Mouse (Mus musculus) gastrocnemius, postnatal 36 days (tissue): ENCODE data around the gene Parp11. TPM values are rescaled to one million over a fixed set of nuclear protein-coding genes. Genes with fewer than 3 reads are reported as not detected.

Experiments used
- DNase-seq, 2 experiments: peaks; one replicate each; pipeline ENCODE4 v3.0.0; 2022
- intact Hi-C: fragments of 180-260 bp; cut with DNase I; formaldehyde crosslinking; loops from one replicate; pipeline ENCODE4 v1.15.1; 2025
- total RNA-seq, 2 experiments: library from RNA; stranded (reverse); gene quantifications; 2 replicates each; pipeline ENCODE4 v1.2.3; 2021

Parp11 gene
- total RNA-seq, 2 experiments from 2014 or later: 4.2 to 4.8 TPM

GRCm38 (mm10) chr6:127539659-127540058 is 93.0 kb downstream of the Parp11 start:
- intact Hi-C loops: loop anchor here (5.0 kb wide), 3 partner anchors 43 to 408 kb away; no protein-coding TSS in a partner anchor
- no peak for DNase-seq

GRCm38 (mm10) chr6:127540517-127540916 is 93.9 kb downstream of the Parp11 start:
- intact Hi-C loops: loop anchor here (5.0 kb wide), 3 partner anchors 42 to 407 kb away; no protein-coding TSS in a partner anchor

GRCm38 (mm10) chr6:127541617-127542374 is 95.2 kb downstream of the Parp11 start:
- intact Hi-C loops: loop anchor here (2.0 to 5.0 kb wide), 4 partner anchors 41 to 406 kb away; no protein-coding TSS in a partner anchor

More at GRCm38 (mm10) chr6:127540517-127540916, 93.9 kb downstream of the Parp11 start:
- no peak for DNase-seq

More at GRCm38 (mm10) chr6:127541617-127542374, 95.2 kb downstream of the Parp11 start:
- peak in 1 of 2 experiments; percentile 17 for DNase-seq

Other genes starting within 250 kb of the Parp11 start
- gene Cracr2a, start 114.5 kb downstream of the Parp11 start, total RNA-seq: under 1 TPM; 0.31 to 0.35 TPM